Mouse (Mus musculus): ENCODE data around the gene Btbd35f24. TPM values are rescaled to one million over a fixed set of nuclear protein-coding genes. Genes with fewer than 3 reads are reported as not detected.

Gene Btbd35f24
- polyA plus RNA-seq (2017; shearing (Covaris generic)), result not detected

GRCm38 (mm10) chrX:3195727-3196126, at the start of gene Btbd35f24:
Gene Btbd35f24 (minus strand): TSS chrX:3195827.

Other genes starting within 250 kb of the Btbd35f24 start
- not detected for gene Btbd35f23, start 119.0 kb downstream of the Btbd35f24 start, polyA plus RNA-seq (2017; shearing (Covaris generic))
- not detected for gene Btbd35f11, start 247.9 kb upstream of the Btbd35f24 start, polyA plus RNA-seq (2017; shearing (Covaris generic))